Mouse (Mus musculus) megakaryocyte, embryonic 14.5 days (primary cell): ENCODE results near the gene Ermap.

Experiments
- FLI1 ChIP-seq: IDR thresholded peaks from 2 replicates; pipeline ENCODE4 v1.6.1; 2012; ENCODE audit warnings: low read length, inconsistent platforms, mixed read lengths
- GATA1 ChIP-seq: IDR thresholded peaks from 3 replicates; pipeline ENCODE4 v1.6.1; 2012; ENCODE audit warnings: mixed read lengths, low read length, inconsistent platforms, borderline replicate concordance

DNA sequence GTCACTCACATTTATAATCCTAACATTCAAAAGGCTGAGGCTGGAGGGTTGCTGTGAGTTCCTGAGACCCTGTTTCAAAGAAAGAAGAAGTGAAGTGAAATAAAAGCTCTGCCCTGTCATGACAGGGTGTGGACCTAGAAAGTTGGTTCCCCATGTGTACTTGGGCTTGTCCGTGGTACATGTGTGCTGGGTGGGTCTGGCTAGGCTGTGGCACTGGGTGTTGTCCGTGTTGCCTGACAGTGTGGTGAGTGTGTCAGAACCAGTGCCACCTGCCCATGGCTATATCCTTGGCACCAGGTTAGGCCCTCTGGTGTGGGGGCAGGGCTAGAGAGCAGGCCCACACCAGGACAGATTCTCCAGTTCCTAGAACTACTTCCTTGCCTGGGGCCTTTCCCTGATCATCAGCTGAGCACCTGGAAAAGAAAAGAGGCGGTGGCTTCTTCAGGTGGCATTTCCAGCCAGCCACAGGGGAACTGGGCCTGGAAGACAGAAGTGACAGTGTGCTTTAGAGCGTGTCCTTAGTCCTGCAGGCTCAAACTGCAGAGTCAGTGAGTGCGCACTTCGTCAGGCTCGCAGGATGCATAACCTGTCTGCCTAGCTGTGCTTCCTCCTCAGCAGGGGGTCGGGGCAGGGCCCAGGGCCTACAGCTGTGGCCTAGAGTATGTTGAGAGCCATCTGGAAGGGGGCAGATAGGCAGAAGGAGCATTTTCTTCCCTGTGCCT lies 58.5 kb downstream of the Ermap start:
- TF ChIP-seq GATA1 (no peak), FLI1 (no peak)
